Comparison of ENCODE assay signal across 28 mouse cellular contexts in genomic region chr14:23194569-23195529, GRCm38 (mm10).
DNase-seq lines count a peak whose midpoint lies in the region; ATAC-seq and TF ChIP-seq lines count a peak whose summit lies in the region.
"Had no signal": no experiment of that assay in that cellular context is flagged by ENCODE, and none has a peak within 500 bp of the region (broad histone marks: within the 10 kb centered on the region; RNA-seq: fewer than 3 reads in every experiment).

No protein-coding gene starts in this region.

- TF ChIP-seq POLR2A in brain, embryonic 14.5 days (IDR thresholded peaks at IDR 0.05; ENCODE audit: borderline replicate concordance, extremely low read depth, insufficient read depth, insufficient read length, poor library complexity, severe bottlenecking): no peak

- DNase-seq in forebrain, embryonic 11.5 days (ENCODE audit: low spot score): no peak
- peak; percentile 78 for DNase-seq in brain, embryonic 14.5 days (ENCODE audit: low read depth)
- peak; percentile 3 for DNase-seq in telencephalon, adult 2 months (ENCODE audit: low read depth, low spot score)
- no peak for DNase-seq in embryonic facial prominence, embryonic 10.5 days (ENCODE audit: low spot score)
- DNase-seq: adrenal gland, postnatal 10 days; adrenal gland, postnatal 36 days; B cell, adult 2 months; cerebellum, adult 11 months; cerebellum, adult 2 months; cerebellum, adult 9-11 months; cerebellum, postnatal 25 days; gastrocnemius, postnatal 10 days; gastrocnemius, postnatal 36 days; heart, postnatal 10 days; heart, postnatal 36 days; kidney, adult 2 months had no signal

- no peaks in the 10 kb centered on the region for H3K9me3 ChIP-seq in forebrain, embryonic 13.5 days (replicated peaks)
- H3K9me3 ChIP-seq in forebrain, embryonic 11.5 days (ENCODE audit: control insufficient read depth, low read length): no peaks in the 10 kb centered on the region
- H3K9me3 ChIP-seq in forebrain, embryonic 15.5 days: no peaks in the 10 kb centered on the region
- no peaks in the 10 kb centered on the region for H3K9me3 ChIP-seq in kidney, embryonic 16.5 days (ENCODE audit: low read length)
- no peaks in the 10 kb centered on the region for H3K9me3 ChIP-seq in embryonic facial prominence, embryonic 10.5 days
- H3K9me3 ChIP-seq: embryonic facial prominence, embryonic 13.5 days; heart, embryonic 12.5 days; heart, embryonic 15.5 days; hindbrain, embryonic 15.5 days had no signal

- peaks cover 29% of the 10 kb centered on the region for H3K4me1 ChIP-seq in forebrain, embryonic 13.5 days
- no peaks in the 10 kb centered on the region; the same call in 1 of the 2 replicates for H3K4me1 ChIP-seq in forebrain, embryonic 11.5 days (replicated peaks; ENCODE audit: control insufficient read depth, insufficient read depth, low read length)
- H3K4me1 ChIP-seq in forebrain, embryonic 15.5 days: peaks cover 18% of the 10 kb centered on the region; the same call in 1 of the 2 replicates
- H3K4me1 ChIP-seq in kidney, embryonic 16.5 days (ENCODE audit: insufficient read depth, low read length): no peaks in the 10 kb centered on the region
- no peaks in the 10 kb centered on the region for H3K4me1 ChIP-seq in embryonic facial prominence, embryonic 10.5 days
- H3K4me1 ChIP-seq: embryonic facial prominence, embryonic 13.5 days; heart, embryonic 12.5 days; heart, embryonic 15.5 days; hindbrain, embryonic 15.5 days had no signal

- TF ChIP-seq CTCF in brain, embryonic 14.5 days (IDR thresholded peaks at IDR 0.05; ENCODE audit: borderline replicate concordance, extremely low read depth, insufficient read depth, insufficient read length): no peak

- H3K9ac ChIP-seq in forebrain, embryonic 13.5 days: no peak overlapping the region
- H3K9ac ChIP-seq in forebrain, embryonic 11.5 days (ENCODE audit: low read length): no peak overlapping the region
- no peak overlapping the region for H3K9ac ChIP-seq in forebrain, embryonic 15.5 days (replicated peaks)
- H3K9ac ChIP-seq in kidney, embryonic 16.5 days (replicated peaks; ENCODE audit: low read length): no peak overlapping the region
- H3K9ac ChIP-seq: embryonic facial prominence, embryonic 13.5 days; heart, embryonic 12.5 days; heart, embryonic 15.5 days; hindbrain, embryonic 15.5 days had no signal

- H3K36me3 ChIP-seq in forebrain, embryonic 13.5 days (ENCODE audit: poor library complexity, severe bottlenecking): no peaks in the 10 kb centered on the region
- H3K36me3 ChIP-seq in forebrain, embryonic 11.5 days (ENCODE audit: control insufficient read depth, insufficient read depth, low read length): no peaks in the 10 kb centered on the region
- no peaks in the 10 kb centered on the region for H3K36me3 ChIP-seq in forebrain, embryonic 15.5 days
- H3K36me3 ChIP-seq in kidney, embryonic 16.5 days (ENCODE audit: insufficient read depth, low read length): no peaks in the 10 kb centered on the region
- no peaks in the 10 kb centered on the region for H3K36me3 ChIP-seq in embryonic facial prominence, embryonic 10.5 days (replicated peaks)
- H3K36me3 ChIP-seq: embryonic facial prominence, embryonic 13.5 days; G1E; heart, embryonic 12.5 days; heart, embryonic 15.5 days; hindbrain, embryonic 15.5 days had no signal

- no peak overlapping the region for H3K27ac ChIP-seq in forebrain, embryonic 13.5 days
- no peak overlapping the region for H3K27ac ChIP-seq in forebrain, embryonic 11.5 days (ENCODE audit: low read depth, low read length)
- no peak overlapping the region for H3K27ac ChIP-seq in forebrain, embryonic 15.5 days (replicated peaks)
- H3K27ac ChIP-seq in kidney, embryonic 16.5 days (ENCODE audit: low read length): no peak overlapping the region
- H3K27ac ChIP-seq in embryonic facial prominence, embryonic 10.5 days (replicated peaks): no peak overlapping the region
- H3K27ac ChIP-seq: embryonic facial prominence, embryonic 13.5 days; heart, embryonic 15.5 days; hindbrain, embryonic 15.5 days had no signal

- H3K27me3 ChIP-seq in forebrain, embryonic 13.5 days: no peaks in the 10 kb centered on the region
- no peaks in the 10 kb centered on the region for H3K27me3 ChIP-seq in forebrain, embryonic 11.5 days (ENCODE audit: control insufficient read depth, insufficient read depth, low read length)
- H3K27me3 ChIP-seq in forebrain, embryonic 15.5 days: no peaks in the 10 kb centered on the region
- no peaks in the 10 kb centered on the region for H3K27me3 ChIP-seq in kidney, embryonic 16.5 days (ENCODE audit: insufficient read depth, low read length)
- no peaks in the 10 kb centered on the region for H3K27me3 ChIP-seq in embryonic facial prominence, embryonic 10.5 days (replicated peaks; ENCODE audit: low read depth, poor library complexity, severe bottlenecking)
- H3K27me3 ChIP-seq: CH12.LX; embryonic facial prominence, embryonic 13.5 days; heart, embryonic 12.5 days; heart, embryonic 15.5 days; hindbrain, embryonic 15.5 days had no signal

- no peak overlapping the region for H3K4me2 ChIP-seq in forebrain, embryonic 13.5 days
- no peak overlapping the region for H3K4me2 ChIP-seq in forebrain, embryonic 11.5 days (ENCODE audit: low read depth, low read length, severe bottlenecking)
- H3K4me2 ChIP-seq in forebrain, embryonic 15.5 days (replicated peaks): no peak overlapping the region
- no peak overlapping the region for H3K4me2 ChIP-seq in kidney, embryonic 16.5 days (replicated peaks; ENCODE audit: low read depth, low read length)
- H3K4me2 ChIP-seq: embryonic facial prominence, embryonic 13.5 days; heart, embryonic 12.5 days; heart, embryonic 15.5 days; hindbrain, embryonic 15.5 days had no signal

- no peak overlapping the region for H3K4me3 ChIP-seq in forebrain, embryonic 13.5 days
- no peak overlapping the region for H3K4me3 ChIP-seq in forebrain, embryonic 11.5 days (ENCODE audit: low read depth, low read length)
- no peak overlapping the region for H3K4me3 ChIP-seq in forebrain, embryonic 15.5 days
- H3K4me3 ChIP-seq in kidney, embryonic 16.5 days (ENCODE audit: low read length): no peak overlapping the region
- no peak overlapping the region for H3K4me3 ChIP-seq in embryonic facial prominence, embryonic 10.5 days
- H3K4me3 ChIP-seq: embryonic facial prominence, embryonic 13.5 days; erythroblast, embryonic 14.5 days; heart, embryonic 12.5 days; heart, embryonic 15.5 days; hindbrain, embryonic 15.5 days had no signal

- 29% methylated on average over 7 of the region's 7 CpGs for WGBS in forebrain, embryonic 13.5 days
- 47% methylated on average over 7 of the region's 7 CpGs for WGBS in forebrain, embryonic 11.5 days
- WGBS in forebrain, embryonic 15.5 days: 21% methylated on average over 7 of the region's 7 CpGs
- WGBS in kidney, embryonic 16.5 days: 80% methylated on average over 7 of the region's 7 CpGs
- 73% methylated on average over 7 of the region's 7 CpGs for WGBS in embryonic facial prominence, embryonic 10.5 days

- ATAC-seq in forebrain, embryonic 13.5 days: peak; percentile 66
- no peak for ATAC-seq in forebrain, embryonic 11.5 days (replicated peaks; ENCODE audit: low FRiP score)
- ATAC-seq in forebrain, embryonic 15.5 days (replicated peaks): peak; percentile 69
- ATAC-seq in kidney, embryonic 16.5 days (ENCODE audit: low FRiP score, low TSS enrichment): no peak
- ATAC-seq: intestine, postnatal 0 days; Patski had no signal

Comparison
In these comparisons a context has a peak if more than half of its experiments do, and no peak if none do; other contexts are left out.
1. ATAC-seq: peak in forebrain, embryonic 13.5 days (single experiment) and forebrain, embryonic 15.5 days (single experiment); none in forebrain, embryonic 11.5 days (single experiment) and kidney, embryonic 16.5 days (single experiment).
2. DNase-seq: peak in brain, embryonic 14.5 days (single experiment) and telencephalon, adult 2 months (single experiment); none in forebrain, embryonic 11.5 days (single experiment) and embryonic facial prominence, embryonic 10.5 days (single experiment).